Mouse (Mus musculus) kidney, embryonic 14.5 days (tissue): ENCODE measurements around the gene Gfer. TPM values are rescaled to one million over a fixed set of nuclear protein-coding genes. Genes with fewer than 3 reads are reported as not detected.
A peak's percentile ranks its signal among the peaks of the same experiment; 100 is the strongest.
"Not testable (repeated sequence)": the region's sequence is repeated elsewhere in the genome, so short reads cannot be mapped to it uniquely, and the experiment has no call there.

Source experiments
- ATAC-seq: fragments of 200-750 bp; cut with Nextera tagmentation; 2 replicates; pipeline ENCODE4 v1.8.0; 2017; ENCODE audit warnings: moderate number of reproducible peaks, mild to moderate bottlenecking, moderate TSS enrichment, moderate library complexity; ENCODE audit not compliant: low FRiP score, low TSS enrichment
- H3K27ac ChIP-seq: fragments of 300-500 bp; sonication (generic); 2 replicates; pipeline ENCODE4 v1.5.1; 2014; ENCODE audit warnings: low read depth, mild to moderate bottlenecking, low read length, moderate library complexity, mixed read lengths
- H3K27me3 ChIP-seq: fragments of 300-500 bp; sonication (generic); 2 replicates; pipeline ENCODE4 v1.6.1; 2014; ENCODE audit warnings: mild to moderate bottlenecking, low read length; ENCODE audit not compliant: control insufficient read depth, insufficient read depth
- H3K36me3 ChIP-seq: fragments of 300-500 bp; sonication (generic); 2 replicates; pipeline ENCODE4 v1.6.1; 2014; ENCODE audit warnings: low read length, mixed read lengths; ENCODE audit not compliant: control insufficient read depth, insufficient read depth
- H3K4me1 ChIP-seq: fragments of 300-500 bp; sonication (generic); 2 replicates; pipeline ENCODE4 v1.6.1; 2014; ENCODE audit warnings: low read length, mixed read lengths; ENCODE audit not compliant: control insufficient read depth, insufficient read depth
- H3K4me2 ChIP-seq: fragments of 300-500 bp; sonication (generic); replicated peaks from 2 replicates; pipeline ENCODE4 v1.6.1; 2014; ENCODE audit warnings: low read depth, mild to moderate bottlenecking, low read length
- H3K4me3 ChIP-seq: fragments of 300-500 bp; sonication (generic); 2 replicates; pipeline ENCODE4 v1.5.1; 2014; ENCODE audit warnings: mild to moderate bottlenecking, low read length
- H3K9ac ChIP-seq: fragments of 300-500 bp; sonication (generic); 2 replicates; pipeline ENCODE4 v1.6.1; 2014; ENCODE audit warnings: low read depth, mild to moderate bottlenecking, low read length, moderate library complexity
- H3K9me3 ChIP-seq: fragments of 300-500 bp; sonication (generic); 2 replicates; pipeline ENCODE4 v1.6.1; 2016; ENCODE audit warnings: low read length; ENCODE audit not compliant: control insufficient read depth
- WGBS: fragments of 180-500 bp; shearing (Covaris S2); extraction: QIAGEN DNeasy Blood & Tissue Kit; methylation state at CpG from one replicate; pipeline ENCODE4 v1.1.7; 2014; 5-methylcytosine and 5-hydroxymethylcytosine counted together
- polyA plus RNA-seq: library from polyadenylated mRNA; unstranded; fragments of >200 nt; fragmentation: Nextera tagmentation; extraction: Ambion mirVana; gene quantifications from 2 replicates; pipeline ENCODE4 v1.2.1, GENCODE M21; 2014

Gfer gene
- polyA plus RNA-seq, 1 experiment from 2014 or later = 54.4 TPM

GRCm38 (mm10) chr17:24725637-24726390, 29.9 kb upstream of the Gfer start:
- peaks cover 8% of the 10 kb centered on the region for H3K4me1 ChIP-seq
- no peak overlapping the region for H3K4me3 ChIP-seq
- no peaks in the 10 kb centered on the region for H3K9me3 ChIP-seq
- no peak for ATAC-seq
- H3K36me3 ChIP-seq = peaks cover 17% of the 10 kb centered on the region
- no peak overlapping the region for H3K4me2 ChIP-seq
- no peak overlapping the region for H3K9ac ChIP-seq
- no peak overlapping the region for H3K27ac ChIP-seq
- 73% methylated on average over 3 of the region's 3 CpGs for WGBS
- no peaks in the 10 kb centered on the region for H3K27me3 ChIP-seq

GRCm38 (mm10) chr17:24724184-24724583, 28.2 kb upstream of the Gfer start, which contains the start of gene Ndufb10:
Gene Ndufb10, minus strand, starts transcription at chr17:24724478.
- under 1% methylated on average over 30 of the region's 30 CpGs for WGBS
- Histone ChIP-seq H3K4me1 (peaks cover 8% of the 10 kb centered on the region), H3K27ac (peak within 1 kb of the TSS; percentile 71), H3K4me3 (peak within 1 kb of the TSS; percentile 90), H3K4me2 (peak within 1 kb of the TSS; percentile 78), H3K9ac (peak within 1 kb of the TSS; percentile 89), H3K36me3 (peaks cover 20% of the 10 kb centered on the region), H3K9me3 (no peaks in the 10 kb centered on the region), H3K27me3 (no peaks in the 10 kb centered on the region)
- ATAC-seq = peak; percentile 79

- no peaks in the 10 kb centered on the region for H3K27me3 ChIP-seq
- peak overlapping the region; percentile 89 for H3K9ac ChIP-seq
- peak; percentile 0; the same call in 1 of the 2 replicates for ATAC-seq
- peak overlapping the region; percentile 78 for H3K4me2 ChIP-seq
- H3K27ac ChIP-seq = peak overlapping the region; percentile 71
- H3K4me1 ChIP-seq = peaks cover 8% of the 10 kb centered on the region
- no peaks in the 10 kb centered on the region for H3K9me3 ChIP-seq
- peak overlapping the region; percentile 90 for H3K4me3 ChIP-seq
- H3K36me3 ChIP-seq = peaks cover 20% of the 10 kb centered on the region
- WGBS = under 1% methylated on average over 15 of the region's 15 CpGs
Measured at GRCm38 (mm10) chr17:24723881-24724180, 27.9 kb upstream of the Gfer start.

- no peaks in the 10 kb centered on the region for H3K27me3 ChIP-seq
- no peak for ATAC-seq
- H3K4me2 ChIP-seq = peak overlapping the region; percentile 78
- no peaks in the 10 kb centered on the region for H3K9me3 ChIP-seq
- peak overlapping the region; percentile 89 for H3K9ac ChIP-seq
- H3K36me3 ChIP-seq = peaks cover 20% of the 10 kb centered on the region
- H3K4me3 ChIP-seq = peak overlapping the region; percentile 90
- H3K4me1 ChIP-seq = peaks cover 8% of the 10 kb centered on the region
- WGBS = 3% methylated on average over 12 of the region's 12 CpGs
- H3K27ac ChIP-seq = peak overlapping the region; percentile 71
Measured at GRCm38 (mm10) chr17:24723122-24723880, 27.3 kb upstream of the Gfer start.

GRCm38 (mm10) chr17:24722220-24722924, 26.4 kb upstream of the Gfer start:
- Histone ChIP-seq H3K27ac (no peak overlapping the region), H3K4me2 (peak overlapping the region; percentile 78), H3K4me3 (peak overlapping the region; percentile 90), H3K4me1 (peaks cover 8% of the 10 kb centered on the region), H3K27me3 (no peaks in the 10 kb centered on the region), H3K9me3 (no peaks in the 10 kb centered on the region), H3K36me3 (peaks cover 20% of the 10 kb centered on the region), H3K9ac (peak overlapping the region; percentile 86; the same call in 1 of the 2 replicates)
- no peak for ATAC-seq
- WGBS = 39% methylated on average over 13 of the region's 13 CpGs

- H3K9me3 ChIP-seq, H3K27ac ChIP-seq, H3K4me1 ChIP-seq, H3K27me3 ChIP-seq, ATAC-seq: not testable (repeated sequence)
- Histone ChIP-seq H3K9ac (peak overlapping the region; percentile 86), H3K4me2 (peak overlapping the region; percentile 78), H3K36me3 (peaks cover 24% of the 10 kb centered on the region), H3K4me3 (peak overlapping the region; percentile 90)
- 58% methylated on average over 7 of the region's 7 CpGs for WGBS
Measured at GRCm38 (mm10) chr17:24721383-24721955, 25.5 kb upstream of the Gfer start.

- Histone ChIP-seq H3K36me3 (peaks cover 30% of the 10 kb centered on the region), H3K27ac (peak overlapping the region; percentile 83; the same call in 1 of the 2 replicates), H3K9ac (peak overlapping the region; percentile 86), H3K4me2 (peak overlapping the region; percentile 78), H3K4me3 (peak overlapping the region; percentile 90)
- not testable (repeated sequence) for H3K4me1 ChIP-seq, H3K27me3 ChIP-seq, ATAC-seq, H3K9me3 ChIP-seq
- WGBS = under 1% methylated on average over 10 of the region's 11 CpGs
Measured at GRCm38 (mm10) chr17:24720616-24721015, 24.7 kb upstream of the Gfer start.

GRCm38 (mm10) chr17:24719494-24720222, 23.7 kb upstream of the Gfer start:
- Histone ChIP-seq H3K36me3 (peaks cover 30% of the 10 kb centered on the region), H3K27ac (peak overlapping the region; percentile 91), H3K4me2 (peak overlapping the region; percentile 78), H3K4me3 (peak overlapping the region; percentile 90), H3K9me3 (no peaks in the 10 kb centered on the region), H3K27me3 (no peaks in the 10 kb centered on the region), H3K4me1 (peaks cover 8% of the 10 kb centered on the region), H3K9ac (peak overlapping the region; percentile 93)
- WGBS = under 1% methylated on average over 61 of the region's 61 CpGs
- peak; percentile 97 for ATAC-seq
